Mouse (Mus musculus) heart, embryonic 10.5 days (tissue): ENCODE measurements at regions not wholly inside any gene's neighbourhood (a gene's known extent, or its start where the extent isn't known, plus 50 kb on each side); places are given as distances from the start of the nearest gene placed in this dataset.
"Not testable (repeated sequence)": the region's sequence is repeated elsewhere in the genome, so short reads cannot be mapped to it uniquely, and the experiment has no call there.

Experiments used
- DNase-seq: peaks from one replicate; pipeline ENCODE4 v3.0.0-alpha.2; 2017; ENCODE audit warnings: low spot score
- H3K27ac ChIP-seq: fragments of 300-500 bp; sonication (generic); 2 replicates; pipeline ENCODE4 v1.5.1; 2016; ENCODE audit warnings: mild to moderate bottlenecking
- H3K27me3 ChIP-seq: fragments of 300-500 bp; sonication (generic); 2 replicates; pipeline ENCODE4 v1.6.1; 2016; ENCODE audit warnings: mild to moderate bottlenecking; ENCODE audit not compliant: poor library complexity, insufficient read depth, severe bottlenecking
- H3K36me3 ChIP-seq: fragments of 300-500 bp; sonication (generic); 2 replicates; pipeline ENCODE4 v1.6.1; 2016; ENCODE audit warnings: mild to moderate bottlenecking, moderate library complexity
- H3K4me1 ChIP-seq: fragments of 300-500 bp; sonication (generic); 2 replicates; pipeline ENCODE4 v1.6.1; 2016; ENCODE audit warnings: mild to moderate bottlenecking
- H3K4me3 ChIP-seq: fragments of 300-500 bp; sonication (generic); 2 replicates; pipeline ENCODE4 v1.5.1; 2016; ENCODE audit warnings: mild to moderate bottlenecking, moderate library complexity
- H3K9me3 ChIP-seq: fragments of 300-500 bp; sonication (generic); 2 replicates; pipeline ENCODE4 v1.6.1; 2016; ENCODE audit warnings: mild to moderate bottlenecking, moderate library complexity
- WGBS: fragments of 180-500 bp; shearing (Covaris S2); methylation state at CpG from one replicate; pipeline ENCODE4 v1.1.7; 2016; 5-methylcytosine and 5-hydroxymethylcytosine counted together

GRCm38 (mm10) chr9:72192953-72193337 is 81.3 kb upstream of the Tcf12 start:
- H3K4me1 ChIP-seq, H3K36me3 ChIP-seq, DNase-seq, H3K4me3 ChIP-seq, H3K9me3 ChIP-seq, H3K27ac ChIP-seq, H3K27me3 ChIP-seq: not testable (repeated sequence)
- WGBS: 79% methylated on average over 1 of the region's 1 CpGs

- Histone ChIP-seq H3K36me3 (no peaks in the 10 kb centered on the region), H3K27ac (no peak overlapping the region), H3K27me3 (no peaks in the 10 kb centered on the region), H3K9me3 (no peaks in the 10 kb centered on the region), H3K4me1 (no peaks in the 10 kb centered on the region), H3K4me3 (no peak overlapping the region)
- WGBS: 70% methylated on average over 3 of the region's 3 CpGs
- DNase-seq: no peak
Measured at GRCm38 (mm10) chr9:72195348-72195747, 79.3 kb upstream of the Zfp280d start.

GRCm38 (mm10) chr9:72196626-72197330 is 77.9 kb upstream of the Zfp280d start:
- peak; percentile 27 for DNase-seq
- 76% methylated on average over 10 of the region's 10 CpGs for WGBS
- no peaks in the 10 kb centered on the region for H3K36me3 ChIP-seq

GRCm38 (mm10) chr9:72197331-72197732 is 77.3 kb upstream of the Zfp280d start:
- WGBS: 66% methylated on average over 11 of the region's 11 CpGs
- no peaks in the 10 kb centered on the region for H3K4me1 ChIP-seq

More at GRCm38 (mm10) chr9:72196626-72197330, 77.9 kb upstream of the Zfp280d start:
- Histone ChIP-seq H3K27me3 (no peaks in the 10 kb centered on the region), H3K27ac (no peak overlapping the region), H3K4me1 (no peaks in the 10 kb centered on the region), H3K4me3 (no peak overlapping the region), H3K9me3 (no peaks in the 10 kb centered on the region)

GRCm38 (mm10) chr9:72198976-72199375 is 75.7 kb upstream of the Zfp280d start:
- H3K9me3 ChIP-seq: no peaks in the 10 kb centered on the region
- DNase-seq: peak; percentile 52
- no peak overlapping the region for H3K27ac ChIP-seq
- no peaks in the 10 kb centered on the region for H3K27me3 ChIP-seq
- 92% methylated on average over 5 of the region's 5 CpGs for WGBS
- H3K4me3 ChIP-seq: no peak overlapping the region
- H3K4me1 ChIP-seq: no peaks in the 10 kb centered on the region
- H3K36me3 ChIP-seq: no peaks in the 10 kb centered on the region

More at GRCm38 (mm10) chr9:72197331-72197732, 77.3 kb upstream of the Zfp280d start:
- Histone ChIP-seq H3K9me3 (no peaks in the 10 kb centered on the region), H3K27ac (no peak overlapping the region), H3K36me3 (no peaks in the 10 kb centered on the region), H3K27me3 (no peaks in the 10 kb centered on the region), H3K4me3 (no peak overlapping the region)
- peak; percentile 67 for DNase-seq

- H3K27ac ChIP-seq: no peak overlapping the region
- no peaks in the 10 kb centered on the region for H3K4me1 ChIP-seq
- no peaks in the 10 kb centered on the region for H3K36me3 ChIP-seq
- 82% methylated on average over 2 of the region's 2 CpGs for WGBS
- H3K4me3 ChIP-seq: no peak overlapping the region
- H3K9me3 ChIP-seq: no peaks in the 10 kb centered on the region
- DNase-seq: no peak
- no peaks in the 10 kb centered on the region for H3K27me3 ChIP-seq
Measured at GRCm38 (mm10) chr9:72204357-72204905, 70.2 kb upstream of the Zfp280d start.

- Histone ChIP-seq H3K9me3 (no peaks in the 10 kb centered on the region), H3K27ac (no peak overlapping the region), H3K36me3 (no peaks in the 10 kb centered on the region), H3K27me3 (no peaks in the 10 kb centered on the region), H3K4me3 (no peak overlapping the region), H3K4me1 (no peaks in the 10 kb centered on the region)
- DNase-seq: no peak
- 89% methylated on average over 7 of the region's 7 CpGs for WGBS
Measured at GRCm38 (mm10) chr9:72205815-72206214, 68.8 kb upstream of the Zfp280d start.

GRCm38 (mm10) chr9:72206911-72207310 is 67.7 kb upstream of the Zfp280d start:
- no peaks in the 10 kb centered on the region for H3K4me1 ChIP-seq
- no peaks in the 10 kb centered on the region for H3K36me3 ChIP-seq
- no peaks in the 10 kb centered on the region for H3K9me3 ChIP-seq
- no peak overlapping the region for H3K4me3 ChIP-seq
- WGBS: 65% methylated on average over 2 of the region's 2 CpGs
- H3K27me3 ChIP-seq: no peaks in the 10 kb centered on the region
- DNase-seq: no peak
- H3K27ac ChIP-seq: no peak overlapping the region

- no peaks in the 10 kb centered on the region for H3K36me3 ChIP-seq
- no peak for DNase-seq
- no peaks in the 10 kb centered on the region for H3K9me3 ChIP-seq
- H3K4me3 ChIP-seq: no peak overlapping the region
- H3K27ac ChIP-seq: no peak overlapping the region
- H3K27me3 ChIP-seq: no peaks in the 10 kb centered on the region
- 45% methylated on average over 7 of the region's 7 CpGs for WGBS
- no peaks in the 10 kb centered on the region for H3K4me1 ChIP-seq
Measured at GRCm38 (mm10) chr9:72208296-72208695, 66.4 kb upstream of the Zfp280d start.

GRCm38 (mm10) chr9:72217296-72218028 is 57.2 kb upstream of the Zfp280d start:
- H3K4me1 ChIP-seq: no peaks in the 10 kb centered on the region
- no peak for DNase-seq
- H3K36me3 ChIP-seq: no peaks in the 10 kb centered on the region
- no peak overlapping the region for H3K27ac ChIP-seq
- 57% methylated on average over 11 of the region's 11 CpGs for WGBS
- no peaks in the 10 kb centered on the region for H3K27me3 ChIP-seq
- H3K9me3 ChIP-seq: no peaks in the 10 kb centered on the region; the same call in 1 of the 2 replicates
- H3K4me3 ChIP-seq: no peak overlapping the region

GRCm38 (mm10) chr9:72218736-72219135 is 55.9 kb upstream of the Zfp280d start:
- no peaks in the 10 kb centered on the region for H3K27me3 ChIP-seq
- H3K9me3 ChIP-seq: no peaks in the 10 kb centered on the region; the same call in 1 of the 2 replicates
- no peaks in the 10 kb centered on the region for H3K4me1 ChIP-seq
- no peak for DNase-seq
- no peak overlapping the region for H3K4me3 ChIP-seq
- WGBS: 77% methylated on average over 7 of the region's 7 CpGs
- H3K27ac ChIP-seq: no peak overlapping the region
- no peaks in the 10 kb centered on the region for H3K36me3 ChIP-seq

- WGBS: 91% methylated on average over 12 of the region's 12 CpGs
- no peaks in the 10 kb centered on the region for H3K27me3 ChIP-seq
- DNase-seq: no peak
- H3K9me3 ChIP-seq: no peaks in the 10 kb centered on the region; the same call in 1 of the 2 replicates
- H3K4me3 ChIP-seq: no peak overlapping the region
- H3K27ac ChIP-seq: no peak overlapping the region
- no peaks in the 10 kb centered on the region for H3K4me1 ChIP-seq
- H3K36me3 ChIP-seq: no peaks in the 10 kb centered on the region
Measured at GRCm38 (mm10) chr9:72219892-72220291, 54.8 kb upstream of the Zfp280d start.

- Histone ChIP-seq H3K36me3 (no peaks in the 10 kb centered on the region), H3K4me1 (no peaks in the 10 kb centered on the region), H3K27me3 (no peaks in the 10 kb centered on the region), H3K4me3 (no peak overlapping the region), H3K9me3 (no peaks in the 10 kb centered on the region; the same call in 1 of the 2 replicates), H3K27ac (no peak overlapping the region)
- no peak for DNase-seq
- WGBS: 84% methylated on average over 5 of the region's 5 CpGs
Measured at GRCm38 (mm10) chr9:72221333-72221732, 53.3 kb upstream of the Zfp280d start.
